Mouse (Mus musculus) A20 (cell line): ENCODE results near the gene Lamtor5.
A peak's percentile ranks its signal among the peaks of the same experiment; 100 is the strongest.
"Not testable (repeated sequence)": the region's sequence is repeated elsewhere in the genome, so short reads cannot be mapped to it uniquely, and the experiment has no call there.

ENCODE experiments used
- DNase-seq: peaks from one replicate; pipeline ENCODE4 v3.0.0-alpha.2; 2011; ENCODE audit warnings: low read depth, low spot score

Lamtor5 gene

GRCm38 (mm10) chr3:107266814-107267345, 11.8 kb upstream of the Lamtor5 start:
- no peak for DNase-seq

- no peak for DNase-seq
These were observed 6.2 kb upstream of the Lamtor5 start for GRCm38 (mm10) chr3:107272433-107272832.

- peak; percentile 61 for DNase-seq
These were observed 4.8 kb upstream of the Lamtor5 start for GRCm38 (mm10) chr3:107273820-107274219.

DNA sequence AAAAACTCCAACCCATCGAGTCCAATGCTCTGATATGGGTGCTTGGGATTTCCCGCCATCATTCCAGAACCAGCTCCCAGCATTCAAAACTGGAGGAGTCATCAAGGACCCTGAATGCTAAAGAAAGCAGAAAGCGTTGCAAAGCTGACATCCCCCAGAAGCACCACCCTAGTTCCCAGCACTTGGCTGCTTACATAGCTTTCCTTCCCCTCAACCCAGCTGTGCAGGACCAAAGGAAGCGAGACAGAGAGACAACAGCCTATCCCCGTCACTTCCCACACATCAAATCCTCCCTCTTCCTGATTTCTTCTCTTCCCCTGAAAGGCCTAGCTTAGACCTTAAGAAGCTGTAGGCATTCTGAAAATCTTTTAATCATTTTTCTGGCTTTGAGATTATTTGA, 3.3 kb upstream of the Lamtor5 start:
- no peak for DNase-seq

GRCm38 (mm10) chr3:107275996-107276395, 2.7 kb upstream of the Lamtor5 start:
- DNase-seq: peak; percentile 13

GRCm38 (mm10) chr3:107276626-107277025, 2.0 kb upstream of the Lamtor5 start:
- no peak for DNase-seq

- no peak for DNase-seq
These were observed 7.5 kb downstream of the Lamtor5 start for GRCm38 (mm10) chr3:107286123-107286522.

DNA sequence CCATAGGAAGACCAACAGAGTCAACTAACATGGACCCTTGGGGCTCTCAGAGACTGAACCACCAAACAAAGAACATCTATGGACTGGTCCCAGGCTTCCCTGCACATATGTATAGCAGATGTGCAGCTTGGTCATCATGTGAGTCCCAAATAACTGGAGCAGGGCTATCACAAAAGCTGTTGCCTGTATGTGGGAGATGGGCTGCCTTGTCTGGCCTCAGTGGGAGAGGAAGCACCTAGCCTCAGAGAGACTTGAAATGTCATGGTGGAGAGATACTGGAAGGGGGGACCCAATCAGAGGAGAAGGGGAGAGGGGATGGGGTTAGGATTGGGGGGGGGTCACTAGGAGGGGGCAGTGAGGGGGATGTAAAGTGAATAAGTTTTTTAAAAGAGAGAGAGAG, 8.7 kb downstream of the Lamtor5 start:
- DNase-seq: no peak

- DNase-seq: no peak
These were observed 12.2 kb downstream of the Lamtor5 start, which contains the start of gene Slc16a4 for GRCm38 (mm10) chr3:107290764-107291381. TSS of gene Slc16a4 (plus strand) at chr3:107291230.

DNA sequence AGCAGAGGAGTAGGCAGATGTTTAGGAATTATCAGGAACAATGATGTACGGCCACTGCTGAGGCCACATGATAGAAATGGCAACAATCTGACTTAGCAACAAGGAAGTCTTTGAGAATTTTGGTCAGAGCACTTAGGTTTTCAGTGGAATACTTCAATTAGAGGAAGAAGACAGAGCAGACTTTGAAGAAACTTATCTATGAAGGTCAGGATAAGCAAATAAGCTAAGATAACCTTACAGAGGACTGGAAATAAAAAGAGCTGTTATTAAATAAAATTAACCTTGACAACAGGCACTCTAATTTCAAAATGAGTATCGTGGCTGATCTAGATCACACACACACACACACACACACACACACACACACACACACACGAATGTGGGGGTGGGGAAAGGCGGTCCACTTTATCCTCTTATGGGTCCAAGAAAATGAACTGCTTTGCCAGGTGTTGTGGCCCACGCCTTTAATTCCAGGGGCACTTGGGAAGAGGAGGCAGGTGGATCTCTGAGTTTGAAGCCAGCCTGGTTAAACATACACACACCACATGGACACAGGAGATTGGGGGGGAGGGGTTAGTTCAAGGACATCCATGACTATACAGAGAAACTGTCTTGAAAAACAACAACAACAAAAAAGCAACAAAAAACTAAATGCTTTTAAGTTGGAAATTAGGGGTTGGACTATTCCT, 17.2 kb downstream of the Lamtor5 start:
- DNase-seq: no peak

GRCm38 (mm10) chr3:107296917-107297316, 18.3 kb downstream of the Lamtor5 start:
- not testable (repeated sequence) for DNase-seq

DNA sequence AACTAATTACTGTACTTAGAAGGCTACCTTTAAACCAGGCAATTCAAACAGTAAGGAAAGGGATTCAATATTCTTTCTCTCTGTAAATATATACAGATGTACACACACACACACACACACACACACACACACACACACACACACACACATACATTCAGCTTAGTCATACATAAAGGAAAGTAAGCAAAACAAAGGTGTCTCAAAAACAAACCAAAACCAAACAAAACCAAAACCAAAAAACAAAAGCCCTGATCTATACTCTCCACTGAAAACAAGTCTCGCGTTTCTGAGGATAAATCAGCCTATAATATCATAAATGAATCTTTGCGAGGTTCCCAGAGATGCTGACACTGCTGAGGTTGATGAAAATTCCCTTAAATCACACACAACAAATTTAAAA, 38.7 kb downstream of the Lamtor5 start:
- DNase-seq: no peak

DNA sequence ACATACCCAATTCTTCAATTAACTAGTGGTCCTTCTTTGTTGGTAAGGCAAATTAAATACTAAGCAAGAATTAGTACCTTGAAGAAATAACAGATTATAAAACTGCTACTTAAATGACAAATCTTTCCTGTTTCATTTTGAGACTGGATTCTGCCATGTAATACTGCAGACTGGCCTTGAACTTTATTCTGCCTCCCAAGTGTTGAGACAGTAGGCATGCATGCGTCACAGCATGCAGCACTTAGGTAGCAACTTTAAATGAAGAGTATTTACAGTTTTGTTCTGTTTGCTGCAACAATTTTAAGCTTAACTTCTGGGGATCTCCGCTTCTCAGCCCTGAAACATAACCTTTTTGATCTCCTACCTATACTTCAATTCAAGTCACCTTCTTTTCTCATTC, 42.5 kb downstream of the Lamtor5 start:
- no peak for DNase-seq

- no peak for DNase-seq
These were observed 43.1 kb downstream of the Lamtor5 start for GRCm38 (mm10) chr3:107321776-107322175.

DNA sequence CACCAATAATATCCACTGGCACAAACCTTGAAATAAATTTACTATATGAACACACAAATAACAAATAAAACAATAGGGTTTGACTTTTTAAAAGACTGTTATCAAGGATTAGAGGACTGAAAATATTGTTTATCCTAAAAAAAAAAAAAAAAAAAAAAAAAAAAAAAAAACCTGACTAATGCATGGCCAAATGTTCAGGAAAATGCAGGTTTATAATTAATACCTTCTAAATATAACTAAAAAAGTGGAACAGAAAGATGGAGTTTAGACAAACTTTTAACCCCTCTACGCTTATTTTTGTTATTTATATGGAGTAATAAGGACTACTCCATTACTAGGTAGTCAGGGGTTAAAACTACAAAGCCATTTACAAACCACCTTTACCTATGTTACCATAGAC, 47.8 kb downstream of the Lamtor5 start:
- no peak for DNase-seq

DNA sequence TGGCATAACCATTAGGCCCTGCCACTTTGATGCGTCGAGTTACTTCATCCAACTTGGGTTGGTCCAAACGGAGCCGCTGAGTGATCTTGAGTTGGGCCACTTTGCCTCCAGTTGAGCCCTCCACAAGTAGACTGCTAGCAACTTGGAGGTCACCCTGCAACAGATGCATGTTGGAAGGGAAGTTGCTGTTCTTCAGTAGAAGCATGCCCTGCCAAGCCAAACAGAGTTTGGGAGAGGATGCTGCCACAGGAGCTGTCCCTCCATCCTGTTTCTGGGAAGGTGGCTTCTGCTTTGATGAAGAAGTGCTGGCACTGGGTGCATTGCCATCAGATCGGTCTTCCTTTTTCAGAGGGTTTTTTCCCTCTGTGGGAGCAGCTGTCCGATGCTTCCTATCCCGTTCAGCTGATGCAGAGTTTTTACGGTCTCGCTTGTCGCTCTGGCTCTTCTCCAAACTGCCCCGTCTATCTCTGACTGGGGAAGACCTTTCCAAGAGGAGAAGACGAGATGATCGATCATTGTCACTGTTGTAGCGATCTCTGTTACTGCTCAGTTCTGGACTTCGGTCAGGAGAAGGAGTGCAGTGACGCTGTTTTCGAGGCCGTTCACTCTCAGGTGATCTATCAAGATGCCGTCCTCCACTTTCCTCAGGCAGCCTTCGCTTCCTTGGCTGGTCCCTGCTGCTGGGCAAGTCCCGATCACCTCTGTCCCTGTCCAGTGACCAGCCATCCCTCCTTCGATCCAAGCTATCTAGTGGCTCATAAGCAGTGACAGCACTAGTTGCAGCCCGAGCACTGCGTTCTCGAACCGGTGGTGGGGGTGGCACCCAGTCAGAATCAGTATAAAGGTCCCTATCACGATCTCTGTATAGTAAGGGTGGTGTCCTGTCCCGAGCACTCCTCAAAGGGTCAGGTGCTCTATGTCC, 52.1 kb downstream of the Lamtor5 start:
- no peak for DNase-seq

DNA sequence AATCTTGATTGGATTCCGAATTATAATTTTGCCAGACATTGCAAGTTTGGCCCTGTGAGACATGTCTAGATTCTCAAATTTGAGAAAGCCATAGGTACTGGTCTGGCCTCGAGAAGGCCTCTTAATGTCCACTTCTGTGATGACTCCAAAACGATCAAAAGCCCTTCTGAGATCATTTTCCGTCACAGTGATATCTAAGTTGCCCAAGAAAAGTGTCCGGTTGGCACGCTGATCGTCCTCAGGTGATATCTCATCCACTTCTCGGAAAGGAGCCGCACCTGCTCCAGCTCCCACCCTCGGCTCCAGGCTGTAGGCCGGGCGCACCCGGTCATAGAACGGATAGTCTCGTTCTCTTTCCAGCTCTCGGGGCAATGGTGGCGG, 53.1 kb downstream of the Lamtor5 start:
- no peak for DNase-seq

- peak; percentile 62 for DNase-seq
These were observed 53.7 kb downstream of the Lamtor5 start for GRCm38 (mm10) chr3:107332127-107332959.

DNA sequence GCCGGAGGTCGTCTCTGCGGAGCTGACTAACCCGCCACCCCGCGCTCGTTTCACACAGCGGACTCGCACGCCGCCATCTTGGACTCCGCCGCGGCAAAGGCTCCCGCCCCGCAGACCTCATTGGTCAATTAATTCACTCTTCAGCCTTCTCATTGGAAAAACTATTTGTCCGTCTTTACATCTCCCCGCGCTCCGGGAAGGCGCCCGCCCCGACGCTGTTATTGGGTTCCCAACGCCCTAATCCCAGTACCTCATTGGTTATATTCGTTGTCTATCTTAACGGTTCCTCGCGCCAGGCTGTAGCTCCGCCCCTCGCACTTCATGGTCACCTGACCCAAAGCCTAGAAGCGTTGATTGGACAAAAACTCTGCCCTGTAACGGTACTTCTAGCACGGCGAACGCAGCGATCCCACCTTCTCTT, 54.3 kb downstream of the Lamtor5 start:
- peak; percentile 99 for DNase-seq
